Mouse (Mus musculus) heart, postnatal 0 days (tissue): ENCODE measurements at regions not wholly inside any gene's neighbourhood (a gene's known extent, or its start where the extent isn't known, plus 50 kb on each side); places are given as distances from the start of the nearest gene placed in this dataset.

ENCODE experiments used
- CTCF ChIP-seq: IDR thresholded peaks from 2 replicates; pipeline ENCODE4 v1.5.1; 2016; ENCODE audit warnings: antibody characterized with exemption, control low read depth, low read depth
- EP300 ChIP-seq: IDR thresholded peaks from 2 replicates; pipeline ENCODE4 v1.6.1; 2016; ENCODE audit warnings: antibody characterized with exemption, low read depth

DNA sequence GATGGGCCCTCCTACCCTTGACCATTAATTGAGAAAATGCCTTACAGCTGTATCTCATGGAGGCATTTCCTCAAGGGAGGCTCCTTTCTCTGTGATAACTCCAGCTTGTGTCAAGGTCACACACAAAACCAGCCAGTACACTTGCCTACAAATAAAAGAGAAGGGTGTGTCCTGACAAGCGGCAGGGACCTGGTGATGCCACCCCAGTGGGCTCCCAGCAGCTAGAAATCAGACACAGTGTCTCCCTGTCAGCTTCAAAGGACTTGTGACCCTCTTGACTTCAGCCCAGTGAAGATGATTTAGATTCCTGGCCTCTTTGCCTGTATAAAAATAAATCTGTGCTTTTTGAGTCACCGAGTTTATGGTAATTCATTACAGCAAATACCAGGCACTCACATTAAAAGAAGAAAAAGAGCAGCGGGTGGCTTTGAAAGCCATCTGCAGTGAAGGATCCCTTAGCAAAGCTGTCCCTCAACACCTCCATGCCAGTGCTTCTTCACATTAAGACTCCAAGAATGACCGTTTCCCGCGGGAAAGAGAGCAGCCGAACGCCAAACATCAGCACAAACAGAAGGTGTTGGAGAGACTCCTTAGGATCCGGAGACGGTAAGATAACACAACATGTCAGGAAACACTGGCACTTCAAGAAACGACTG lies 273.5 kb downstream of the Gxylt1 start:
- no peak for TF ChIP-seq CTCF
- TF ChIP-seq EP300: no peak
